Mouse (Mus musculus) brain, adult 2 months (tissue): ENCODE measurements around the gene Slc30a7.
"Not testable (repeated sequence)": the region's sequence is repeated elsewhere in the genome, so short reads cannot be mapped to it uniquely, and the experiment has no call there.

Experiments used
- DNase-seq: peaks from one replicate; pipeline ENCODE4 v3.0.0; 2011; ENCODE audit warnings: low read depth, low spot score

The Slc30a7 gene

GRCm38 (mm10) chr3:115949220-115949920 lies 57.8 kb downstream of the Slc30a7 start:
- no peak for DNase-seq

GRCm38 (mm10) chr3:115946272-115946671 lies 60.9 kb downstream of the Slc30a7 start:
- no peak for DNase-seq

- DNase-seq, result no peak
Observed at GRCm38 (mm10) chr3:115944376-115944775, 62.8 kb downstream of the Slc30a7 start.

- no peak for DNase-seq
Observed at GRCm38 (mm10) chr3:115941464-115941863, 65.7 kb downstream of the Slc30a7 start.

- no peak for DNase-seq
Observed at GRCm38 (mm10) chr3:115940510-115940909, 66.7 kb downstream of the Slc30a7 start.

GRCm38 (mm10) chr3:115937807-115938206 lies 69.4 kb downstream of the Slc30a7 start:
- no peak for DNase-seq

- DNase-seq, result peak; percentile 45
Observed at GRCm38 (mm10) chr3:115936734-115937599, 70.2 kb downstream of the Slc30a7 start.

GRCm38 (mm10) chr3:115933293-115934186 lies 73.7 kb downstream of the Slc30a7 start:
- peak; percentile 83 for DNase-seq

GRCm38 (mm10) chr3:115931701-115932100 lies 75.5 kb downstream of the Slc30a7 start:
- DNase-seq, result no peak

GRCm38 (mm10) chr3:115926531-115926930 lies 80.7 kb downstream of the Slc30a7 start:
- DNase-seq, result no peak

- no peak for DNase-seq
Observed at GRCm38 (mm10) chr3:115924401-115925190, 82.6 kb downstream of the Slc30a7 start.

- not testable (repeated sequence) for DNase-seq
Observed at GRCm38 (mm10) chr3:115907406-115907805, 99.8 kb downstream of the Slc30a7 start.

GRCm38 (mm10) chr3:115905567-115905966 lies 101.6 kb downstream of the Slc30a7 start:
- no peak for DNase-seq

- DNase-seq, result peak; percentile 13
Observed at GRCm38 (mm10) chr3:115905067-115905466, 102.1 kb downstream of the Slc30a7 start.

- DNase-seq, result no peak
Observed at GRCm38 (mm10) chr3:115902301-115902956, 104.8 kb downstream of the Slc30a7 start.

- no peak for DNase-seq
Observed at GRCm38 (mm10) chr3:115898354-115898948, 108.8 kb downstream of the Slc30a7 start.

- no peak for DNase-seq
Observed at GRCm38 (mm10) chr3:115893166-115893565, 114.0 kb downstream of the Slc30a7 start.

- no peak for DNase-seq
Observed at GRCm38 (mm10) chr3:115892341-115892740, 114.9 kb downstream of the Slc30a7 start.
